Mouse (Mus musculus): ENCODE measurements around the gene Gm27027.

GRCm38 (mm10) chr2:93944855-93945254 is 51.3 kb downstream of the Gm27027 start:
- TF ChIP-seq CTCF (IDR thresholded peaks at IDR 0.05; ENCODE audit: extremely low read depth, insufficient read depth, insufficient read length, insufficient replicate concordance) (no peak), POLR2A (IDR thresholded peaks at IDR 0.05; ENCODE audit: low read depth, low read length) (no peak)

Measured in spleen, adult 2 months (tissue).